Mouse (Mus musculus): ENCODE measurements around the gene Pank3.

DNA sequence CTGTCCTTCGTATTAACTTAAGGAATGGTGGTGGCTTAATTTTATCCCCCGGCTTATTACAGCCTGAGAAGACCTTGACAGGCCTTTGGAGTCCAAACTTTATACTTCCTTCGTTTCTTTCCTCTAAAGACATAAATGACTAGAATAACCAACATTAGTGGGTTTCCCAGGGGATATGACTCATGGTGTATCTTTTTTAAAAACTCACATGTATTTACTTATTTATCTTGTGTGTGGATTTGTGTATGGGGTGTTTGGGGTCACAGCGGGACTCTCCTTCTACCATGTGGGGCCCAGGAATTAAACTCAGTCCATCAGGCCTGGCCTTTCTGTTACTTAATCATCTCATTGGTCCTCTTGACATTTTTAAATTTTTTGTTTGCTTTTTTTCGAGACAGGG, 2.4 kb upstream of the Pank3 start:
- TF ChIP-seq POLR2A (IDR thresholded peaks at IDR 0.05; ENCODE audit: insufficient read depth, low read depth, low read length) (no peak), CTCF (IDR thresholded peaks at IDR 0.05; ENCODE audit: insufficient read depth, low read depth, low read length) (no peak)
